Mouse (Mus musculus) G1E (cell line): ENCODE measurements around the gene Insig2.

Experiments
- CTCF ChIP-seq: IDR thresholded peaks from 2 replicates; pipeline ENCODE4 v1.5.1; 2012; ENCODE audit warnings: low read depth, low read length, inconsistent platforms, mixed read lengths
- GATA1 ChIP-seq: IDR thresholded peaks from 2 replicates; pipeline ENCODE4 v1.6.1; 2012; ENCODE audit warnings: borderline replicate concordance, low read length, inconsistent platforms, mixed read lengths

- no peak for TF ChIP-seq CTCF
- no peak for TF ChIP-seq GATA1
Measured at GRCm38 (mm10) chr1:121277466-121277865, 54.9 kb downstream of the Insig2 start.
